Mouse (Mus musculus) skeletal muscle tissue, adult 2 months (tissue): Measurements from ENCODE around the gene Irs3.
"Not testable (repeated sequence)": the region's sequence is repeated elsewhere in the genome, so short reads cannot be mapped to it uniquely, and the experiment has no call there.

ENCODE experiments used
- DNase-seq: peaks from one replicate; pipeline ENCODE4 v3.0.0-alpha.2; 2012; ENCODE audit warnings: low read depth, low spot score

The Irs3 gene

DNA sequence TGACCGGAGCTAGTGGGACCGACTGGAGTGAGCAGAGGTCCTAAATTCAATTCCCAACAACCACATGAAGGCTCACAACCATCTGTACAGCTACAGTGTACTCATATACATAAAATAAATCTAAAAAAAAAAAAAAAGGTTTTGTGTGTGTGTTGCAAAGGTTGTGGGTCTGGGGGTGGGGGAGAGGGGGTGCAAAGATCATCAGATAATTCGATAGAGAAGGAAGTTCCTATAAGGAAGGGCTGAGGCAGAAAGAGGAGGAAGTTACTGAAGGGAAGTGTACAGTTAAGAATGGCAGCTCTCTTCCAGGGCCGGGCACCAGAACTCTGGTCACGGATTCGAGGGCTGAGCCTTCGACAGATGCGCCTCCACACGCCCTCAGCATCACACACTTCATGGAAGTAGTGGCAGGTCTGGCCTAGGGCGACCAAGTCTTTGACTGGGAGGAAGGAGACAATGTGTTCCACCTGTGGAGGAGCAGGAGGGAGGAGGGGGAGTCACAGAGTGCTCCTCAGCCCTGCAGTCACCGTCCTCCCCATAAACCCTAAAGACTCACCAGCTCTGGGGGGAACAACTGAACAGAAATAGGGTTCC, 21.5 kb downstream of the Irs3 start:
- no peak for DNase-seq

DNA sequence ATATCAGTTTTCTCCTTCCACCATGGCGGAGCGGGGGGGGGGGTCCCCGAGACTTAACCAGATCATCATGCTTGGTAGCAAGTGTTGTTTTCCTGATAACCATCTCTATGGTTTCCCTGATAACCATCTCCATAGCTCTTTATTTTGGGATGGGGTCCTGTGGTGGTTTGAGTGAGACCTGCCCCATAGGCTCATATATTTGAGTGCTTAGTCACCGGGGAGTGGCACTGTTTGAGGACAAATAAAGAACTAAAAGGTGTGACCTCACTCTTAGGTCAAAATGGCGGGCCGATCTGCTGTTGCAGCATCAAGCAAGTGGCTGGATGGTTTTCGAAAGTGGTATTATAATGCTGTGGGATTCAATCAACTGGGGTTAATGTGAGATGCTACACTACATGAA, 30.2 kb downstream of the Irs3 start:
- no peak for DNase-seq

DNA sequence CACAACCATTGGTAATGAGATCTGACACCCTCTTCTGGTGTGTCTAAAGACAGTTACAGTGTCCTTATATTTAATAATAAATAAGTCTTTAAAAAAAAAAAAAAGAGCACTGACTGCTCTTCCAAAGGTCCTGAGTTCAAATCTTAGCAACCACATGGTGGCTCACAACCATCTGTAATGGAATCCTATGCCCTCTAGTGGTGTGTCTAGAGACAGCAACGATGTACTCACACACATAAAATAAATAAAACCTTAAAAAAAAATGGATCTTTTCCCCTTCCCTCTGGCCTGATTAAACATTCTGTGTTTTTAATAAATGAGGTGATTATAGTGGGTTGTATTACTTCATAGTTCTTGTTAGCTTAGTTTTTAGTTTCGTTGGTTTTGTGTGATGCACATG, 30.6 kb downstream of the Irs3 start:
- DNase-seq: not testable (repeated sequence)

DNA sequence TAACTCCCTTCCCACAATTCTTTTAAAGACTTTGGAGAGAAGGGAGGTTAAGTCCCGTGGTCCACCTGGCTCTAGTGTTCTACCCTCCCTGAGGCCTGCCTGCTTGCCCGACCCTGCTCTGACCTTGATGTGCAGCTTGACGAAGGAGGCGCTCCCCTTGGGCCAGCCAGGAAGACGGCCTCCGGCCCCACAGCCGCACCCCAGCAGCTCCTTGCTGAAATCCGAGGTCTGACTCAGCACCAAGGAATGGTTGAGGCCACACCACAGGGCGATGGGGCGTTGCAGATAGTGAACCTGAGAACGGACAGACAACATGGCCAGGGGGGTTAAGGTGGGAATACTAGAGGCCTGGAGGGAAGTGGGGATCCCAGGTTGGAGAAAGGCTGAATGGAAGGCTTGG, 32.0 kb downstream of the Irs3 start, which contains the start of gene Pcolce:
Gene Pcolce (minus strand): TSS at position 235 of the 400 bp plus-strand sequence.
- DNase-seq: no peak

DNA sequence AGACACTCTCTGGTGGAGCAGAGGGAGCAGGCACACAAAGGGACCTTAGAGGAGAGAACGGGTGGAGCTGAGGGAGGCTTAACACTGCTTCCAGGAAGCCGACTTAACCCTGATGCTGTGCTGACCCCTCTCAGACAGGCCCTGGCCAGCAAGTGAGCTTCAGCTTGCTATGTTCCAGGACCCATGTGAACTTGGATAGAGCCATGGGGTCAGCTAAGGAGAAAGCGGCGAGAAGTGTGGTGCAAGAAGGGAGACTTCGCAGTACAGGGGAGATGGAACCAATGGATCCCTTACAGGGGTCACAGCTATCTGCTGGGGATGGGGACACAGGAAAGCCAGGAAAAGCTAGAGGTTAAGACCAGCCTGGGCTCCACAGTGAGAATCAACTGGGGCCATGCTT, 32.4 kb downstream of the Irs3 start:
- no peak for DNase-seq

DNA sequence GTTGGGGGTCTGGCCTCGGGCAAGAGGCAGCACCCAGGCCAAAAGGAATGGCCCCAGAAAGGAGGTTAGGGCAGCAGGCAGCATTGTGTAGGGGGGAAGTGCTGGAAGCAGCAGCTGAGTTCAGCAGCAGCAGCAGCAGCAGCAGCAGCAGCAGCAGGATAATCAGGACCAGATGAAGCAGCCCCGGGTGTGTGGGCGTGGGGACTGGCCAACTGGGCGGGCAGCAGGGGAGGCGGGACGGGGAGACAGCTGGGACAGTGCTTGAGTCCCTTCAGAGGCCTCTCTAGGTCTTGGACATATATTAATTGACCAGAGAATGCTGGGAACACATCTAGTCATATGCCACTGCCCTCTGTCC, 34.3 kb downstream of the Irs3 start:
- peak; percentile 71 for DNase-seq

DNA sequence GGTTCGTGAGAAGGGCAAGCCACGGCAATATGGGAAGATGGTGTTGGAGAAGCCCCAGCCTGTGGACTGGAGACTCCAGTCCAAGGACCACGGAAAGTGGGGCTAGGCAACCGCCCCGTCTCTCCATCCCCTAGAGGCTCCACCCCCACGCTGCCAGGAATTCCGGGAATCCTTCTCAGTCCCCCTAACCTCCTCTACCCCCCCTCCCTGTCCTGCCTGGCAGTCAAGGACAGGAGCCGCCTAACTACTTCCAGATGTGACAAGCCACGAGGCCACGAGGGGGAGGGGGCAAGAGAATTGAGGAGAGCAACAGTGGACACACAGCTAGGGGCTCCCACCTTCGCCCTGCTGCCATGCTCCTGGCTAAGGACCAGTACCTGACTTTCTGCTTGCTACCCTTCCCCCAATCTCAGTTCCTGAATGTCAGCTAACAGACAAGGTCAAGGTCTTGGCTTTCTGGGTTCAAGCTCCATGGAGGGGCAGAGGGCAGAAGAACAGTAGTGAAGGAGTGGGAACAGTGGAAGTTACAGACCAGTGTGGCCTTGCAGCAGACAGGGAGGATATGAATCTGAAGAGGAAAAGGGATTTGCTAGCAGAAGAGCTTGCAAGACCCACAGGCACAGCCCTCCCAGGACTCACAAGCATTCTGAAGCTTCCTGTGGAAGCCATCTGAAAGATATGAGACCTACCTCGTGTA, 34.8 kb downstream of the Irs3 start:
- peak; percentile 86 for DNase-seq

DNA sequence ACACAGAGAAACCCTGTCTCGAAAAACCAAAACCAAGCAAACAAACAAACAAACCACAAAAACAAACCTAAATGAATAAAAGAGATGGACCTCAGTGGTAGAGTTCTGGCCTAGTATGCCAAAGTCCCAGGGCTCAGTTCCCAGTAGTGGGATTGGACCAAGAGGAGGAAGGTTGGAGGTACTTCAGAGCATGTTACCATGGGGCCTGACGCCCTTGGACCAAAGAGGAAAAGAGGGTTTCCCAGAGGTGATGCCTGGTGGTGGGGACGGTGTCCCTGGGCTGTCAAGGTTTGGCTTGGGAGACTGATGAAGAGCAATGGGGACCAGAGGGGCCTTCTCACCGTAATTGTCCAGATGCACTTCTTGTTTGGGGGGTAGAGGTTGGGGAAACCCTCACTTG, 35.5 kb downstream of the Irs3 start:
- DNase-seq: no peak

DNA sequence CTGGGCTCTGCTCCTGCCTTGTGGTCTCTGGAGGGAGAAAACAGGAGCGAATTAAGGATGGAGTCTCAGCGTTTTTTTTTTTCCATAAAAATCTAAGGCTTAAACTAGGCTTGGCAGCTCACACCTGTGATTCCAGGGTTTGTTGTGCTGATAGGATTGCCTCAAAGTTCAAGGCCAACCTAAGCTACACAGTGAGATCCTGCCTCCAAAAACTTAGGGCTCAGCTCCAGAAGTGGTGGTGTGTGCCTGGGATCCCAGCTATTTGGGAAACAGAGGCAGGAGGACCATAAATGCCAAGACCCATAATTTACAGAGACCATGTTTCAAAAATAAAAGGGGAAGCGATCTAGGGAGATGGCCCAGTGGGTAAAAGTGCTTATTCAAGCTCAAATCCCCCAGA, 36.2 kb downstream of the Irs3 start:
- no peak for DNase-seq

DNA sequence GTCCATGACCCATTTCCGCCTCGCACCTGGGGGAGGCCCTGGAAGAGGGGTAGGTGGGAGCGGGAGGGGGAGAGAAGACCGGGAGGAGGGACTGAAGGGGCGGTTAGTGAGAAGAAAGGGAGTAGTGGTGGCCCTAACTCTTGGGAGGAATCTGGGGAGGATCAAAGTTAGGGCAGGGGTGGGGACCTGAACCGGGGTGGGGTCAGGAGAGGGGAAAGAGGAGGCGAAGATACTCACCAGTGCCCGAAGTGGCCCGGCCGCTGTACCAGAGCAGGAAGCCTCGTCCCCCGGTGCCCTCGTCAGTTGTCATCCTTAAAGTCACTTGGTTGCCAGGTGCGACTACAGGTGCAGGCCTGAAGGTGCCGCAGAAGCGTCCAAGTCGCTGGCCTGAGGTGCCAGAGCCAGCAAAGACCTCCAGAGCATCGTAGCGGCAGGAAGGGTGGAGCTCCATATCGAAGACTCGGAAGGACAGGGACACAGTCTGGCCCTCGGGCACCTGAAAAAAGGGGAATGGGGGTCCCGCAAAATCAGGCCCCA, 36.8 kb downstream of the Irs3 start:
- DNase-seq: no peak

DNA sequence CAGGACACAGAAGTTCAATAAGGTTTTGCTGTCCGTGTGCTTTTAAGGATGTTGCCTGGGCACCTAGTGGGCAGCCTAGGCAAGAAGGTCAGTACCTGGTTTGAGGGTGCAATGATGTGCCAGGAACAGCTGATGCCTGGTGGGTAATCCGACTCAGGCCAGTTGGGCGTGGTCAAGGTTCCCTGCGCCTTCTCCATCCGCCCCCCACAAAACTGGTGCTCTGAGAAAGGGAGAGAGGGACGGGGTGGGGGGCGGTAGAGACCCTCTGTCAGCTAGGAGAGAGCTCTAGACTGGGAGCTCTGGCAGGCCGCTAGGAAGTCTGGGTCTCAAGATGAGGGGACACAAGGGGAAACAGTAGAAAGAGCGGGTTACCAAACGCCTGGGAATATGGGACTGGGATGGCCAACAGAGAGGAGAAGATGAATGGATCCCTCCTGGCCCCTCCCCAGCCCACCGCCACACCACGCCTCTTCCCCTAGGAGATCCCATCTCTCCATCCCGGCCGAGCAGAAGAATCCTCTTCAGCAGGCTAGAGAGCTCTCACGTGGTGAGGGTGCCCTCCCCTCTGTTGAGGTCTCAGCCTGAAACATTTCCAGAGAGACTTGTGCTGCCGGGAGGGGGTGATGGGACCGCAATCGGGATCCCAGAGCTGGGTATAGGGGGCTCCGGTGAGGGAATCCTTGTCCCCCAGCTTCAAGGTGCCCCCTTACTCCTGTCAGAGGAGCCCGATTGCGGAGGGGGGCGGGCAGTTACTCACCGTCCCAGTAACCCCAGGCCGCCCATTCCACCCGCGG, 37.5 kb downstream of the Irs3 start:
- no peak for DNase-seq

DNA sequence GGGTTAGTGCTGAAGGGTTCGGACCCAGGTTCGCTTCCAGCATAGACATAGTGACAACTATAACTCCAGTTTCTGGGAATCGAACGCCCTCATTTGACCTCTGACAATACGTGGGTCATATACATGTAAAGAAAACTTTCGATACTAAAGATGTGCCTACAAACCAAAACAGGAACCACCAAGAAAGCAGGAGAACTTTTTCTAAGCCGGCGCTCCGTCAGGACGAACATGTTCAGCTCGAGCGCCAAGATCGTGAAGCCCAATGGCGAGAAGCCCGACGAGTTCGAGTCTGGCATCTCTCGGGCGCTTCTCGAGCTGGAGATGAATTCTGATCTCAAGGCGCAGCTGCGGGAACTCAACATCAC, 44.2 kb downstream of the Irs3 start:
- DNase-seq: peak; percentile 27

DNA sequence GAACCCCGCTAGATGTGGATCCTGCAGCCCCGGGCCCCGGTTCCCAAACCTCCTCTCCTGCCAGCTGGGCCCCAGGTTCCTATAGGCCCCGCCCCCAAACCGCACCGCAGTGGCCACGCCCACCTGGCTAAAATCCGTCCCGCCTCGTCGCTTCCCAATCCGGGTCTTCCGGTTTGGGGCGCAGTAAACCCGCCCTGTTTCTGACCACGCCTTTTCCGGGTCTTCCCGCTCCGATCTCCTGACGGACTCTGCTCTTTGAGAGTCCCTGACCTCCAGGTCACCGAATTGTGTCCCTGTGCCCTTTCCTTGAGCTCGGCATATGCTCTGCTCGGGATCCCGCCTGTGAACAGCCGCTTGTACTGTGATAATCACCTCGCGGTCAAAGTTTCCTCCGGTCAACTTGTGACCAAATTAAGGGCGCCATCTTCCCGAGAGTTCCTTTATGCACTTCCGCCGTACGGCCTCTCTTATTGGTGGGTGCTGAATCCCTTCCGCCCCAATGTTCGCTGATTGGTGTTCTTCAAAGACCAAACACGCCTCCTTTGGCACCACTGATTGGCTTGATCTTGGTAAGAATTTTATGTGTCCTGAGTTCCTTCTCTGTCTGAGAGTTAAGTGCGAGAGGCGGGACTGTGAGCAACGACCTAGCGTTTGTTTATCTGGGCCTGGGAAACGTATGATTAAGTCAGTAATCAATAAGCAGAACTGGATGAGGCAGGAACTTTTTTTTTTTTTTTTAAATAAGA, 44.7 kb downstream of the Irs3 start, which contains the start of gene Mospd3:
Gene Mospd3 (minus strand): TSS at position 440 of the 746 bp plus-strand sequence.
- DNase-seq: peak; percentile 97

DNA sequence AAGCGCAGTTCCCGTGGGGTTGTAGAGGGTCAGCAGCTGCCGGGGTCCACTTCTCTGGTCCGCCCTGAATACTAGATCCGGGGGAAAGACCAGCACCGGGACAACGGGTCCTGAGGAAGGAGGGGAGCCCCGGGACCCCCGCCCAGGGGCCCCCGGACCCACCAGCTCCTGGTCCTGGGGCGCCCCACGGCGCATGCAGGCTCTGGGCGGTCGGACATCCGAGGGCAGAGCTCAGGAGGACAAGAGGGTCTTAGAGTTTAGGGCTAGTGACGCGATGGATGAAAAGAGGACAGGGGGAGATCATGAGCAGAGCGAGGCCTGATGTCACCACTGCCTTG, 45.3 kb downstream of the Irs3 start:
- no peak for DNase-seq

DNA sequence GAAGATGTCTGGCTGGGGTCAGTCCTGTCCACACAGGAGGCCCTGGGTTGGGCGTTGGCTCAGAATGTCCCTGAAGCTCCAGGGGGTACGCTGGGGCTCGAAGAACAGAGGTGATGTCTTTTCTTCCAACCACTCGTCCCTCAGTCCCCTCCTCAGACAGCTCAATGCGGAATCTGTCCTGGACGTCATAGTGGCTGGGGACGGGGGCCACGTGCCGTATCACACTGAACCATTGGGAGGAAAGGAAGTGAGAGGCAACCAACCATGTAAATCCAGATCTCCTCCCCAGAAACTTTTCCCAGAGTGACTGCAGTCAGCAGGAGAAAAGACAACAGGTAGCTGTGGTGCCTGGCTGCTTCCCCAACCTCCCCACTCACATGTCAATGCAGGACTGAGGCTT, 45.9 kb downstream of the Irs3 start:
- no peak for DNase-seq

DNA sequence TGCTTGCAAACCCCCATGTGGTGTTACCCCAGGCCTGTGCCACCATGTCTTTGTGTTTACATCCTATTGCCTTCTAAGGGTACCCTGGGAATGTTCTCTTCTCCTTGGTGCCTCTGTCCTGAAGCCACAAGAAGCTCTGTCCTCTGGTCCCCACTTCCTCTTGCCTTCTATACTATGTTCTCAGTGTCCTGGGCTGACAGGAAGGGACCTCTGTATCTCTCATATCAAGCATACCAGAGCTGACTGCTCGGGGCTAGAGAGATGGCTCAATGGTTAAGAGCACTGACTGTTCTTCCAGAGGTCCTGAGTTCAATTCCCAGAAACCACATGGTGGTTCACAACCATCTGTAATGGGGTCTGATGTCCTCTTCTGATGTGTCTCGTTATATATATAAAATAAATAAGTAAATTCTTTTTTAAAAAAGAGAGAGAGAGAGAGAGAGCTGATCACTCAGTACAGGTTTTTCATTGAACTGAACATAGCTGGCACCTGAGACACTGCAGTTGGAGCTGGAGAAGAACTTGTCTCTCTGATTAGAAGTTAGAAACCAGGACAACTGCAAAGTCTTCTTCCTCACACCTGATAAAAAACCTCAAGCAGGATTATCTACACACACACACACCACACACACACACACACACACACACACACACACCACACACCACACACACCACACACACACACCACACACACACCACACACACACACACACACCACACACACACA, 47.3 kb downstream of the Irs3 start:
- no peak for DNase-seq

DNA sequence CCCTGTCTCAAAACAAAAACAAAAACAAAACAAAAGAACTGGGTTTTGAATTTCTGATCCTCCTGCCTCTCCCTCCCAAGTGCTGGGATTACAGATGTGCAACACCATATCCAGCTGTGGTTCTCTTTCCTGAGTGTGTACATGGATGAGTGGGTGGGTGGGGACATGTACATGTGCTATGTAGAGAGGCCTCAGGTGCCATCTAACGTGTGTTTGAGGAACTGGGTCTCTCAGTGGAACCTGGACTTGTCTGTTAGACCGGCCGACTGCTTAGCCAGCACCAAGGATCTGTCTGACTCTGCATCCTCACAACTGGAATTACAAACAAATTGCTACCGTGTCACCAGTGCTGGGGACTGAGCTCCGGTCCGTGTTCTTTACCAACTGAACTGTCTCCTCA, 47.9 kb downstream of the Irs3 start:
- DNase-seq: no peak

DNA sequence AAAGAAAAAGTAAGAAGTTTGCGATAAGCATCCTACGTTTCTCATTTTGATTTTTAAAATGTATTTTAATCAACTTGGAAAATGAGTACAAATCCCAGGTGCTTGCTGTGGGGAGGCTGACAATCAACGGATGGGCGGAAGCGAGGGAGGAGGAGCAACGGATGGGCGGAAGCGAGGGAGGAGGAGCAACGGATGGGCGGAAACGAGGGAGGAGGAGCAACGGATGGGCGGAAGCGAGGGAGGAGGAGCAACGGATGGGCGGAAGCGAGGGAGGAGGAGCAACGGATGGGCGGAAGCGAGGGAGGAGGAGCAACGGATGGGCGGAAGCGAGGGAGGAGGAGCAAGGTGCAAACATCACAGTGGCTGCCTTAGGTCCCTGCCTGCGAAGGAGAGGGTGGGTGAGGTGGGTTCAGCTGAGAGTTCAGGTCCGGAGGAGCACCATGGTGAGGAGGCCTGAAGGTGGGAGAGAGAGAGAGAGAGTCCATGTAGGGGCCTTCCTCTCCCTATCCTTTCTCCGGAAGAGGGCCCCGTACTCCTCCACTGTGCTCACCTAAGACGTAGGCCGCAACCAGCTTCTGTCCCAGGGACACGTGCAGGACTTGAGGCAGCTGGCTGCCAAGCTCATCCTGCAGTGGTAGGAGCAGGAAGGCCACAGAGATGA, 48.8 kb downstream of the Irs3 start:
- DNase-seq: peak; percentile 39

DNA sequence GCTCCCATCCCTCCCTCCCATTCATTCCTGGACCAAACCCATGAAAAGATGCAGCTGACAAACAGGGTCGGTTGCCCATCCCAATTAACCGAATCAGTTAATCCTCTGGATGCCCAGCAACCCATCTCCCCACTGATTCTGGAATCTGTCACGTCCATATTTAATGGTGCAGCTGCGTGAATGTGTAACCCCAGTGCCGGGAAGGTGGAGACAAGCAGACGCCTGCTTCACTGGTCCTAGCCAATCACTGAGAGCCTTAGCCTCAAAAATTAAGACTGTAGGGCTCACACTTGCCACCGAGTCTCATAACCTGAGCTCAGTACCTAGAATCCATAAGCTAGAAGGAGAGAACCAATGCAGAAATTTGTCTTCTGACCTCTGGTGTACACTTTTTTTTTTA, 49.6 kb downstream of the Irs3 start:
- DNase-seq: no peak
